Mouse (Mus musculus): ENCODE data around the gene Il4ra. TPM values are rescaled to one million over a fixed set of nuclear protein-coding genes. Genes with fewer than 3 reads are reported as not detected.

Il4ra gene
- polyA plus RNA-seq (2014; fragmentation: Nextera tagmentation; extraction: Ambion mirVana) = 2.4 and 5.1 TPM in 2 replicates

GRCm38 (mm10) chr7:125551766-125552709, at the start of gene Il4ra:
Il4ra (plus strand) TSS chr7:125552120.
- H3K4me3 ChIP-seq (ENCODE audit: low read depth, low read length) = peak within 1 kb of the TSS; percentile 46
- ATAC-seq (ENCODE audit: low read depth) = peak; percentile 90
- peak within 1 kb of the TSS; percentile 93 for H3K4me2 ChIP-seq (ENCODE audit: low read depth, low read length)
- no peaks in the 10 kb centered on the region for H3K9me3 ChIP-seq (ENCODE audit: control insufficient read depth, low read length)
- peak within 1 kb of the TSS; percentile 60 for H3K9ac ChIP-seq (replicated peaks; ENCODE audit: low read depth, low read length)
- 0 out of 2 replicates have a peak, but pooled peaks cover 2% of the 10 kb centered on the region for H3K27me3 ChIP-seq (ENCODE audit: control insufficient read depth, insufficient read depth, low read length)
- WGBS = 3% methylated on average over 52 of the region's 52 CpGs
- peaks cover 4% of the 10 kb centered on the region; the same call in 1 of the 2 replicates for H3K4me1 ChIP-seq (ENCODE audit: control insufficient read depth, insufficient read depth, low read length)
- no peak within 1 kb of the TSS for H3K27ac ChIP-seq (ENCODE audit: low read depth, low read length)
- no peaks in the 10 kb centered on the region for H3K36me3 ChIP-seq (ENCODE audit: control insufficient read depth, insufficient read depth, low read length)

GRCm38 (mm10) chr7:125503374-125504092, 48.4 kb upstream of the Il4ra start:
- no peak overlapping the region for H3K9ac ChIP-seq (replicated peaks; ENCODE audit: low read depth, low read length)
- no peak overlapping the region for H3K4me3 ChIP-seq (ENCODE audit: low read depth, low read length)
- WGBS = 79% methylated on average over 5 of the region's 5 CpGs
- H3K27me3 ChIP-seq (ENCODE audit: control insufficient read depth, insufficient read depth, low read length) = no peaks in the 10 kb centered on the region
- H3K4me1 ChIP-seq (ENCODE audit: control insufficient read depth, insufficient read depth, low read length) = no peaks in the 10 kb centered on the region
- no peak for ATAC-seq (ENCODE audit: low read depth)
- no peak overlapping the region for H3K27ac ChIP-seq (ENCODE audit: low read depth, low read length)
- no peak overlapping the region for H3K4me2 ChIP-seq (ENCODE audit: low read depth, low read length)
- H3K9me3 ChIP-seq (ENCODE audit: control insufficient read depth, low read length) = no peaks in the 10 kb centered on the region
- no peaks in the 10 kb centered on the region for H3K36me3 ChIP-seq (ENCODE audit: control insufficient read depth, insufficient read depth, low read length)

GRCm38 (mm10) chr7:125504618-125505017, 47.3 kb upstream of the Il4ra start:
- H3K36me3 ChIP-seq (ENCODE audit: control insufficient read depth, insufficient read depth, low read length) = no peaks in the 10 kb centered on the region
- no peak overlapping the region for H3K4me2 ChIP-seq (ENCODE audit: low read depth, low read length)
- H3K4me1 ChIP-seq (ENCODE audit: control insufficient read depth, insufficient read depth, low read length) = no peaks in the 10 kb centered on the region
- 88% methylated on average over 5 of the region's 5 CpGs for WGBS
- H3K27me3 ChIP-seq (ENCODE audit: control insufficient read depth, insufficient read depth, low read length) = no peaks in the 10 kb centered on the region
- H3K9ac ChIP-seq (replicated peaks; ENCODE audit: low read depth, low read length) = no peak overlapping the region
- H3K9me3 ChIP-seq (ENCODE audit: control insufficient read depth, low read length) = no peaks in the 10 kb centered on the region
- no peak overlapping the region for H3K4me3 ChIP-seq (ENCODE audit: low read depth, low read length)
- no peak for ATAC-seq (ENCODE audit: low read depth)
- no peak overlapping the region for H3K27ac ChIP-seq (ENCODE audit: low read depth, low read length)

- Histone ChIP-seq H3K9ac (replicated peaks; ENCODE audit: low read depth, low read length) (no peak overlapping the region), H3K9me3 (ENCODE audit: control insufficient read depth, low read length) (no peaks in the 10 kb centered on the region), H3K4me2 (ENCODE audit: low read depth, low read length) (no peak overlapping the region), H3K27me3 (ENCODE audit: control insufficient read depth, insufficient read depth, low read length) (no peaks in the 10 kb centered on the region), H3K4me1 (ENCODE audit: control insufficient read depth, insufficient read depth, low read length) (no peaks in the 10 kb centered on the region), H3K4me3 (ENCODE audit: low read depth, low read length) (no peak overlapping the region), H3K36me3 (ENCODE audit: control insufficient read depth, insufficient read depth, low read length) (no peaks in the 10 kb centered on the region), H3K27ac (ENCODE audit: low read depth, low read length) (no peak overlapping the region)
- ATAC-seq (ENCODE audit: low read depth) = no peak
- 87% methylated on average over 10 of the region's 10 CpGs for WGBS
Measured at GRCm38 (mm10) chr7:125505568-125505967, 46.4 kb upstream of the Il4ra start.

GRCm38 (mm10) chr7:125507279-125507678, 44.6 kb upstream of the Il4ra start:
- Histone ChIP-seq H3K4me3 (ENCODE audit: low read depth, low read length) (no peak overlapping the region), H3K9me3 (ENCODE audit: control insufficient read depth, low read length) (no peaks in the 10 kb centered on the region), H3K4me1 (ENCODE audit: control insufficient read depth, insufficient read depth, low read length) (no peaks in the 10 kb centered on the region), H3K9ac (replicated peaks; ENCODE audit: low read depth, low read length) (no peak overlapping the region), H3K27me3 (ENCODE audit: control insufficient read depth, insufficient read depth, low read length) (no peaks in the 10 kb centered on the region), H3K36me3 (ENCODE audit: control insufficient read depth, insufficient read depth, low read length) (no peaks in the 10 kb centered on the region), H3K4me2 (ENCODE audit: low read depth, low read length) (no peak overlapping the region), H3K27ac (ENCODE audit: low read depth, low read length) (no peak overlapping the region)
- WGBS = 88% methylated on average over 2 of the region's 2 CpGs
- no peak for ATAC-seq (ENCODE audit: low read depth)

GRCm38 (mm10) chr7:125511432-125511831, 40.5 kb upstream of the Il4ra start:
- Histone ChIP-seq H3K4me3 (ENCODE audit: low read depth, low read length) (no peak overlapping the region), H3K27me3 (ENCODE audit: control insufficient read depth, insufficient read depth, low read length) (no peaks in the 10 kb centered on the region), H3K36me3 (ENCODE audit: control insufficient read depth, insufficient read depth, low read length) (no peaks in the 10 kb centered on the region), H3K9ac (replicated peaks; ENCODE audit: low read depth, low read length) (no peak overlapping the region), H3K27ac (ENCODE audit: low read depth, low read length) (no peak overlapping the region), H3K4me1 (ENCODE audit: control insufficient read depth, insufficient read depth, low read length) (no peaks in the 10 kb centered on the region), H3K4me2 (ENCODE audit: low read depth, low read length) (no peak overlapping the region), H3K9me3 (ENCODE audit: control insufficient read depth, low read length) (no peaks in the 10 kb centered on the region)
- WGBS = 84% methylated on average over 5 of the region's 5 CpGs
- ATAC-seq (ENCODE audit: low read depth) = no peak

GRCm38 (mm10) chr7:125511852-125512251, 40.1 kb upstream of the Il4ra start:
- WGBS = 85% methylated on average over 2 of the region's 2 CpGs
- H3K4me1 ChIP-seq (ENCODE audit: control insufficient read depth, insufficient read depth, low read length) = no peaks in the 10 kb centered on the region
- H3K4me2 ChIP-seq (ENCODE audit: low read depth, low read length) = no peak overlapping the region
- no peaks in the 10 kb centered on the region for H3K36me3 ChIP-seq (ENCODE audit: control insufficient read depth, insufficient read depth, low read length)
- H3K9me3 ChIP-seq (ENCODE audit: control insufficient read depth, low read length) = no peaks in the 10 kb centered on the region
- no peaks in the 10 kb centered on the region for H3K27me3 ChIP-seq (ENCODE audit: control insufficient read depth, insufficient read depth, low read length)
- no peak overlapping the region for H3K4me3 ChIP-seq (ENCODE audit: low read depth, low read length)
- no peak overlapping the region for H3K27ac ChIP-seq (ENCODE audit: low read depth, low read length)
- no peak overlapping the region for H3K9ac ChIP-seq (replicated peaks; ENCODE audit: low read depth, low read length)
- ATAC-seq (ENCODE audit: low read depth) = no peak

- no peaks in the 10 kb centered on the region for H3K4me1 ChIP-seq (ENCODE audit: control insufficient read depth, insufficient read depth, low read length)
- 83% methylated on average over 5 of the region's 5 CpGs for WGBS
- no peak overlapping the region for H3K4me2 ChIP-seq (ENCODE audit: low read depth, low read length)
- no peak overlapping the region for H3K9ac ChIP-seq (replicated peaks; ENCODE audit: low read depth, low read length)
- H3K9me3 ChIP-seq (ENCODE audit: control insufficient read depth, low read length) = no peaks in the 10 kb centered on the region
- no peak overlapping the region for H3K4me3 ChIP-seq (ENCODE audit: low read depth, low read length)
- H3K36me3 ChIP-seq (ENCODE audit: control insufficient read depth, insufficient read depth, low read length) = no peaks in the 10 kb centered on the region
- no peak for ATAC-seq (ENCODE audit: low read depth)
- no peaks in the 10 kb centered on the region for H3K27me3 ChIP-seq (ENCODE audit: control insufficient read depth, insufficient read depth, low read length)
- H3K27ac ChIP-seq (ENCODE audit: low read depth, low read length) = no peak overlapping the region
Measured at GRCm38 (mm10) chr7:125515081-125515853, 36.7 kb upstream of the Il4ra start.
